Mouse (Mus musculus): ENCODE data around the gene Mrpl45. TPM values are rescaled to one million over a fixed set of nuclear protein-coding genes. Genes with fewer than 3 reads are reported as not detected.

Gene Mrpl45
- polyA plus RNA-seq, 1 experiment from 2014 or later, result 51.7 TPM

GRCm38 (mm10) chr11:97372159-97372864, 56.8 kb downstream of the Mrpl45 start:
- no peak for ATAC-seq (ENCODE audit: extremely low read depth, insufficient number of reproducible peaks, low FRiP score, low TSS enrichment)
- H3K4me3 ChIP-seq, result no peak overlapping the region

GRCm38 (mm10) chr11:97373402-97373801, 57.9 kb downstream of the Mrpl45 start:
- Histone ChIP-seq H3K27me3 (replicated peaks) (no peaks in the 10 kb centered on the region), H3K4me2 (no peak overlapping the region), H3K9me3 (no peaks in the 10 kb centered on the region), H3K9ac (no peak overlapping the region; the same call in 1 of the 2 replicates), H3K4me3 (no peak overlapping the region), H3K4me1 (peaks cover 38% of the 10 kb centered on the region), H3K36me3 (peaks cover 51% of the 10 kb centered on the region), H3K27ac (replicated peaks) (no peak overlapping the region)
- 45% methylated on average over 2 of the region's 2 CpGs for WGBS
- ATAC-seq (ENCODE audit: extremely low read depth, insufficient number of reproducible peaks, low FRiP score, low TSS enrichment), result no peak

More at GRCm38 (mm10) chr11:97372159-97372864, 56.8 kb downstream of the Mrpl45 start:
- no peaks in the 10 kb centered on the region for H3K9me3 ChIP-seq
- 82% methylated on average over 6 of the region's 6 CpGs for WGBS
- H3K4me2 ChIP-seq, result no peak overlapping the region
- no peak overlapping the region for H3K9ac ChIP-seq
- no peak overlapping the region for H3K27ac ChIP-seq (replicated peaks)
- H3K4me1 ChIP-seq, result peaks cover 47% of the 10 kb centered on the region
- H3K27me3 ChIP-seq (replicated peaks), result no peaks in the 10 kb centered on the region
- peaks cover 46% of the 10 kb centered on the region for H3K36me3 ChIP-seq

Other genes starting within 250 kb of the Mrpl45 start
- gene Tbx21, start 200.4 kb upstream of the Mrpl45 start, polyA plus RNA-seq (2015; fragmentation: Nextera tagmentation; extraction: Ambion mirVana), result not detected in 2 replicates
- 5.5 and 6.6 TPM in 2 replicates for gene Tbkbp1, start 164.2 kb upstream of the Mrpl45 start, polyA plus RNA-seq (2015; fragmentation: Nextera tagmentation; extraction: Ambion mirVana)
- gene Kpnb1, start 127.8 kb upstream of the Mrpl45 start, polyA plus RNA-seq (2015; fragmentation: Nextera tagmentation; extraction: Ambion mirVana), result 34.0 and 35.2 TPM in 2 replicates
- 83.5 and 85.4 TPM in 2 replicates for gene Npepps, start 35.1 kb upstream of the Mrpl45 start, polyA plus RNA-seq (2015; fragmentation: Nextera tagmentation; extraction: Ambion mirVana)
- gene Gpr179, start 36.4 kb downstream of the Mrpl45 start, polyA plus RNA-seq (2015; fragmentation: Nextera tagmentation; extraction: Ambion mirVana), result 0.03 and 0.04 TPM in 2 replicates
- 3.2 and 3.4 TPM in 2 replicates for gene Socs7, start 46.8 kb downstream of the Mrpl45 start, polyA plus RNA-seq (2015; fragmentation: Nextera tagmentation; extraction: Ambion mirVana)
- 6.6 and 6.9 TPM in 2 replicates for gene Arhgap23, start 99.8 kb downstream of the Mrpl45 start, polyA plus RNA-seq (2015; fragmentation: Nextera tagmentation; extraction: Ambion mirVana)
- gene 4933428G20Rik, start 184.6 kb downstream of the Mrpl45 start, polyA plus RNA-seq (2015; fragmentation: Nextera tagmentation; extraction: Ambion mirVana), result 0.84 and 1.5 TPM in 2 replicates

Data from heart, embryonic 13.5 days (tissue).